Mouse (Mus musculus) embryonic fibroblast, embryonic 13.5 days (primary cell): ENCODE data around the gene Syngap1.

Source experiments
- CTCF ChIP-seq: IDR thresholded peaks from 2 replicates; pipeline ENCODE4 v1.5.1; 2011; ENCODE audit warnings: mild to moderate bottlenecking, control low read depth, low read length, moderate library complexity, borderline replicate concordance; ENCODE audit not compliant: insufficient read depth
- POLR2A ChIP-seq: IDR thresholded peaks from 2 replicates; pipeline ENCODE4 v1.6.1; 2011; ENCODE audit warnings: low read depth, mild to moderate bottlenecking, control low read depth, low read length, moderate library complexity

GRCm38 (mm10) chr17:26975415-26975814, 34.4 kb downstream of the Syngap1 start:
- no peak for TF ChIP-seq POLR2A
- TF ChIP-seq CTCF = no peak
